Mouse (Mus musculus) kidney, postnatal 0 days (tissue): ENCODE results near the gene Csk. TPM values are rescaled to one million over a fixed set of nuclear protein-coding genes. Genes with fewer than 3 reads are reported as not detected.
A peak's percentile ranks its signal among the peaks of the same experiment; 100 is the strongest.

Source experiments
- ATAC-seq: fragments of 200-750 bp; cut with Nextera tagmentation; replicated peaks from 2 replicates; pipeline ENCODE4 v1.8.0; 2017; ENCODE audit warnings: low read depth, moderate number of reproducible peaks, moderate TSS enrichment, moderate library complexity; ENCODE audit not compliant: low FRiP score
- DNase-seq: peaks from one replicate; pipeline ENCODE4 v3.0.0-alpha.2; 2016; ENCODE audit warnings: low spot score
- H3K27ac ChIP-seq: fragments of 300-500 bp; sonication (generic); 2 replicates; pipeline ENCODE4 v1.5.1; 2014; ENCODE audit warnings: mild to moderate bottlenecking
- H3K27me3 ChIP-seq: fragments of 300-500 bp; sonication (generic); 2 replicates; pipeline ENCODE4 v1.6.1; 2014; ENCODE audit warnings: low read length, mixed read lengths; ENCODE audit not compliant: insufficient read depth
- H3K36me3 ChIP-seq: fragments of 300-500 bp; sonication (generic); 2 replicates; pipeline ENCODE4 v1.6.1; 2014; ENCODE audit warnings: low read length, mixed read lengths; ENCODE audit not compliant: insufficient read depth
- H3K4me1 ChIP-seq: fragments of 300-500 bp; sonication (generic); replicated peaks from 2 replicates; pipeline ENCODE4 v1.6.1; 2014; ENCODE audit warnings: antibody characterized with exemption, low read length, mixed read lengths; ENCODE audit not compliant: insufficient read depth
- H3K4me2 ChIP-seq: fragments of 300-500 bp; sonication (generic); 2 replicates; pipeline ENCODE4 v1.6.1; 2014; ENCODE audit warnings: mild to moderate bottlenecking, low read length, moderate library complexity, mixed read lengths
- H3K4me3 ChIP-seq: fragments of 300-500 bp; sonication (generic); replicated peaks from 2 replicates; pipeline ENCODE4 v1.5.1; 2014; ENCODE audit warnings: low read depth, low read length
- H3K9ac ChIP-seq: fragments of 300-500 bp; sonication (generic); 2 replicates; pipeline ENCODE4 v1.6.1; 2014; ENCODE audit warnings: low read depth, low read length
- H3K9me3 ChIP-seq: fragments of 300-500 bp; sonication (generic); replicated peaks from 2 replicates; pipeline ENCODE4 v1.6.1; 2016; ENCODE audit warnings: low read length, inconsistent platforms, mixed read lengths
- CTCF ChIP-seq: IDR thresholded peaks from 2 replicates; pipeline ENCODE4 v1.5.1; 2016; ENCODE audit warnings: antibody characterized with exemption, low read depth, mild to moderate bottlenecking, moderate library complexity
- WGBS: fragments of 180-500 bp; shearing (Covaris S2); extraction: QIAGEN DNeasy Blood & Tissue Kit; methylation state at CpG from one replicate; pipeline ENCODE4 v1.1.7; 2014; 5-methylcytosine and 5-hydroxymethylcytosine counted together
- polyA plus RNA-seq: library from polyadenylated mRNA; unstranded; fragments of >200 nt; fragmentation: Nextera tagmentation; extraction: Ambion mirVana; gene quantifications from 2 replicates; pipeline ENCODE4 v1.2.1, GENCODE M21; 2015

The Csk gene
- polyA plus RNA-seq, 1 experiment from 2014 or later: 23.9 TPM

GRCm38 (mm10) chr9:57601353-57601706 lies 52.1 kb downstream of the Csk start:
- Histone ChIP-seq H3K4me1 (0 out of 2 replicates have a peak, but pooled peaks cover 13% of the 10 kb centered on the region), H3K27me3 (no peaks in the 10 kb centered on the region), H3K9ac (no peak overlapping the region), H3K4me2 (no peak overlapping the region), H3K9me3 (no peaks in the 10 kb centered on the region), H3K27ac (no peak overlapping the region), H3K36me3 (no peaks in the 10 kb centered on the region), H3K4me3 (no peak overlapping the region)
- WGBS: 39% methylated on average over 2 of the region's 2 CpGs
- DNase-seq (peak; percentile 21), ATAC-seq (no peak)
- no peak for TF ChIP-seq CTCF

- Histone ChIP-seq H3K36me3 (no peaks in the 10 kb centered on the region), H3K27ac (no peak overlapping the region), H3K9ac (no peak overlapping the region), H3K27me3 (no peaks in the 10 kb centered on the region), H3K4me1 (0 out of 2 replicates have a peak, but pooled peaks cover 13% of the 10 kb centered on the region), H3K4me2 (no peak overlapping the region), H3K4me3 (no peak overlapping the region), H3K9me3 (no peaks in the 10 kb centered on the region)
- 12% methylated on average over 3 of the region's 3 CpGs for WGBS
- DNase-seq (peak; percentile 14), ATAC-seq (0 out of 2 replicates have a peak, but pooled peaks have one; percentile 34)
- no peak for TF ChIP-seq CTCF
Observed at GRCm38 (mm10) chr9:57600620-57601352, 52.6 kb downstream of the Csk start.

GRCm38 (mm10) chr9:57598851-57599563 lies 54.4 kb downstream of the Csk start:
- Histone ChIP-seq H3K4me3 (no peak overlapping the region), H3K9ac (no peak overlapping the region), H3K9me3 (no peaks in the 10 kb centered on the region), H3K4me1 (0 out of 2 replicates have a peak, but pooled peaks cover 14% of the 10 kb centered on the region), H3K36me3 (peaks cover 9% of the 10 kb centered on the region; the same call in 1 of the 2 replicates), H3K27ac (no peak overlapping the region), H3K4me2 (no peak overlapping the region), H3K27me3 (no peaks in the 10 kb centered on the region)
- ATAC-seq: peak; percentile 50; the same call in 1 of the 2 replicates
- no peak for DNase-seq
- TF ChIP-seq CTCF: no peak
- WGBS: 53% methylated on average over 8 of the region's 8 CpGs

- 0 out of 2 replicates have a peak, but pooled peaks cover 16% of the 10 kb centered on the region for H3K4me1 ChIP-seq
- no peak for TF ChIP-seq CTCF
- no peak overlapping the region for H3K4me2 ChIP-seq
- no peaks in the 10 kb centered on the region for H3K9me3 ChIP-seq
- H3K27me3 ChIP-seq: no peaks in the 10 kb centered on the region
- DNase-seq (no peak), ATAC-seq (no peak)
- WGBS: 21% methylated on average over 4 of the region's 4 CpGs
- peaks cover 9% of the 10 kb centered on the region; the same call in 1 of the 2 replicates for H3K36me3 ChIP-seq
- no peak overlapping the region for H3K9ac ChIP-seq
- H3K4me3 ChIP-seq: no peak overlapping the region
- no peak overlapping the region for H3K27ac ChIP-seq
Observed at GRCm38 (mm10) chr9:57597929-57598382, 55.5 kb downstream of the Csk start.

GRCm38 (mm10) chr9:57597265-57597664 lies 56.2 kb downstream of the Csk start:
- H3K27ac ChIP-seq: no peak overlapping the region
- H3K27me3 ChIP-seq: no peaks in the 10 kb centered on the region
- DNase-seq (no peak), ATAC-seq (no peak)
- H3K4me1 ChIP-seq: 0 out of 2 replicates have a peak, but pooled peaks cover 16% of the 10 kb centered on the region
- H3K4me3 ChIP-seq: no peak overlapping the region
- no peak for TF ChIP-seq CTCF
- 89% methylated on average over 8 of the region's 8 CpGs for WGBS
- H3K4me2 ChIP-seq: no peak overlapping the region
- H3K36me3 ChIP-seq: peaks cover 15% of the 10 kb centered on the region; the same call in 1 of the 2 replicates
- H3K9ac ChIP-seq: no peak overlapping the region
- no peaks in the 10 kb centered on the region for H3K9me3 ChIP-seq

GRCm38 (mm10) chr9:57594174-57594509 lies 59.3 kb downstream of the Csk start:
- no peak overlapping the region for H3K4me2 ChIP-seq
- DNase-seq (no peak), ATAC-seq (no peak)
- peaks cover 17% of the 10 kb centered on the region; the same call in 1 of the 2 replicates for H3K36me3 ChIP-seq
- 41% methylated on average over 9 of the region's 9 CpGs for WGBS
- H3K9me3 ChIP-seq: no peaks in the 10 kb centered on the region
- peaks cover 6% of the 10 kb centered on the region; the same call in 1 of the 2 replicates for H3K4me1 ChIP-seq
- peak overlapping the region; percentile 31; the same call in 1 of the 2 replicates for H3K27ac ChIP-seq
- no peak overlapping the region for H3K9ac ChIP-seq
- no peaks in the 10 kb centered on the region for H3K27me3 ChIP-seq
- TF ChIP-seq CTCF: no peak
- H3K4me3 ChIP-seq: no peak overlapping the region
